Mouse (Mus musculus) left cerebral cortex, postnatal 10 days (tissue): ENCODE measurements around the gene Mgme1. TPM values are rescaled to one million over a fixed set of nuclear protein-coding genes. Genes with fewer than 3 reads are reported as not detected.

ENCODE experiments used
- DNase-seq, 2 experiments: peaks; one replicate each; pipeline ENCODE4 v3.0.0; 2021 to 2022; ENCODE audit warnings: low spot score in 2 of 2, mixed read lengths in 1 of 2; ENCODE audit errors: extremely low spot score in 1 of 2
- intact Hi-C: fragments of 180-260 bp; cut with DNase I; formaldehyde crosslinking; loops from one replicate; pipeline ENCODE4 v1.15.1; 2025
- total RNA-seq, 2 experiments: library from RNA; stranded (reverse); gene quantifications; 2 replicates each; pipeline ENCODE4 v1.2.3; 2021

Gene Mgme1
- total RNA-seq, result 1 to 10 TPM; 2.9 to 3.8 TPM

GRCm38 (mm10) chr2:144270507-144271420 lies at the start of gene Mgme1, which contains the start of gene Snx5:
Gene Mgme1, plus strand, starts transcription at chr2:144270663.
Gene Snx5, minus strand, starts transcription at chr2:144270906.
- intact Hi-C loops, result no loop called here

DNA sequence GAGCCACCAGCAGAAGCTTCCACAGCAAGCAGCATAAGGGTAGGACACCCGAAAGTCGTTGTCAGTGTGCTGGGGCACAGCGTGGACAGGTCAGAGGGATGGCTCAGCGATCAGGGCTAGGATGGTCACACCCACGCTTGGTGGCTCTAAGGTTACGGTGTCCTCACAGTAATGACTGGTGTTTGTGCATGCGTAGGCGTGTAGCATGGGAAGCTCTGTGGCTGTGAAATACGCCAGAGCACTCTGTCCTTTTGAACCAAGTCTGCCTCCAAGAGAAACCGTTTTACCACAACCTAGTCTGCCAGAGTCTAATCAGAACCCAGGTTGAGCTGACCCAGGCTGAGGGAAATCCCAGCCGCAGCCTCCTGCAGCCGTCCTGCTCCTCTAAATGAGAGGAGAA lies 46.1 kb upstream of the Mgme1 start:
- DNase-seq, result no peak
- intact Hi-C loops, result no loop called here

More at GRCm38 (mm10) chr2:144270507-144271420, at the start of gene Mgme1, which contains the start of gene Snx5:
- DNase-seq, result peak; percentile 92 to 97

- intact Hi-C loops, result no loop called here
- DNase-seq, result no peak
These were observed 43.4 kb upstream of the Mgme1 start for GRCm38 (mm10) chr2:144226906-144227586.

GRCm38 (mm10) chr2:144228521-144229346 lies 41.7 kb upstream of the Mgme1 start:
- intact Hi-C loops, result no loop called here
- DNase-seq, result no peak

DNA sequence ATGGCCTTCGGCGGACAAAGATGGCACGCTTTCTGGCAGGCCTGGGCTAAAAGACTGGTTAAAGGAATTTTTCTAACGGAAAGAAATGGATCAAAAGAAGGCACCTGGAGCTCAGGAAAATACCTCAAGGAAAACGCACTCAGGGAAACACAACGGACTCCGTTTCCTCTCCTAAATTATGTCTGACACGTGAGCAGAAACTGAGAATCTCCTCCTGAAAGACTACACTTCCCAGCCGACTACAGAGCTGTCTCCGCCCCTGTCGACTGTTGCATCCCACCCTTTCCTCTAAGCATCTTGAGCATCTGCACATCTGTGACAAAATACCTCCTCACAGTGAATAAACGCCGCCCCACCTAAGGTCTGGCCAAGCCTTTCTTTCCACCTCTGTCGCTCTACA lies 40.8 kb upstream of the Mgme1 start:
- intact Hi-C loops, result no loop called here

GRCm38 (mm10) chr2:144230498-144230897 lies 40.0 kb upstream of the Mgme1 start:
- no peak for DNase-seq
- intact Hi-C loops, result no loop called here

More for the DNA sequence above, 40.8 kb upstream of the Mgme1 start:
- no peak for DNase-seq

- no peak for DNase-seq
- intact Hi-C loops, result no loop called here
These were observed 39.3 kb upstream of the Mgme1 start for GRCm38 (mm10) chr2:144231115-144231514.

DNA sequence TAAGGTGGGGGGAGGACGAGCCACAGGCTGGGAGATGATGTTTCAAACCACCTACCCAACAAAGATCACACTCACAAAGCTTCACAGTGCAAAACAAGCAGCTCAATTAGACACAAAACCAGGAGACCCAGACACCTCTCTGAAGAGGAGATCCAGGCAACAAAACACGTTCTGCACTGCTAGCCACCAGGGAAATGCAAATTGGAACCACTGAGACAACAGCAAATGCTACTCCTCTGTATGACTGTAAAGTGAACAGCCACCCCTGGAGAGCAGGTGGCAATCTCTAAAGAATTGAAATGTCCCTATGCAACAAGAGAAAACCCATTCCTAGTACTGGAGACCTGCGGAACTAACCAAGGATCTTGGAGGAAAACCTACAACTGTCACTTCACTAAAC lies 36.9 kb upstream of the Mgme1 start:
- DNase-seq, result no peak
- intact Hi-C loops, result no loop called here

GRCm38 (mm10) chr2:144235776-144236175 lies 34.7 kb upstream of the Mgme1 start:
- intact Hi-C loops, result no loop called here
- DNase-seq, result no peak

- intact Hi-C loops, result no loop called here
- DNase-seq, result no peak
These were observed 33.5 kb upstream of the Mgme1 start for GRCm38 (mm10) chr2:144236791-144237584.

DNA sequence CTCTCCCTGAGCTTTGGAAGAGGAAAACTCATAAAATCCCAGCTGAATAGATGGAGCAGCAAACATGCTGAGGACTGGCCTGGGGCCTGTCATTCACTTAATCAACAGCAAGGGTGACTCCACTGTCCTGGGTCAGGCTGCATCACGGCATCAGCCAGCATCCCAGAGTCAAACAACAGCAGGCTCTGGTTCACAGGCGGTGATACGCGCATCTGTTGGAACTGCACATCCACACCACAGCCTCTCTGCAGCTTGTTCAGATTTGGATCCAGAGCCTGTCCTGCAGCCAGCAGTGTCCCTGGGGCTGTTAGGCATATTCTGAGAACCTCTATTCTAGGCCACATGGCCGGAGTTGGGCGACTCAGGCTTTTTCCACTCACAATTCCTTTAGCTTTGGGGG lies 32.1 kb upstream of the Mgme1 start:
- intact Hi-C loops, result no loop called here
- no peak for DNase-seq

DNA sequence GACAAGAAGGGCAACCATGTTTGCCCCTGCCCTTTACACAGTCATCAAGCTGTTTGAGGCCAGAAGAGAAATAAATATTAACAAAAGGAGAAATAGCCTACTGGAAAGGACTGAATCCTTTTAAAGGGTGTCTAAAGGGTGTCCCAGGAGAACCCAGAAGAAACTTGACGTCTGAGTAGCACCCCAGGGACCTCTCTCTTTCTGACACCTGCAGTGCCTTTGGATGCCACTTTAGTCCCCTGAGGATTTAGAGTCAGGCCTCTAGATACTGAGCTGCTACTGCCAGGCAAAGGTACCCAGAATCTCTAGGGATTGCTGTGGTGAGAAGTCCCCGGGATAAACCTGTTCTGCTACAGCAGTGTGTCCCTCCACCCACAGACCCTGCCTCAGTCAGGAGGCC lies 31.1 kb upstream of the Mgme1 start:
- intact Hi-C loops, result no loop called here

GRCm38 (mm10) chr2:144240095-144240899 lies 30.2 kb upstream of the Mgme1 start:
- intact Hi-C loops, result no loop called here
- no peak for DNase-seq

More for the DNA sequence above, 31.1 kb upstream of the Mgme1 start:
- no peak for DNase-seq

DNA sequence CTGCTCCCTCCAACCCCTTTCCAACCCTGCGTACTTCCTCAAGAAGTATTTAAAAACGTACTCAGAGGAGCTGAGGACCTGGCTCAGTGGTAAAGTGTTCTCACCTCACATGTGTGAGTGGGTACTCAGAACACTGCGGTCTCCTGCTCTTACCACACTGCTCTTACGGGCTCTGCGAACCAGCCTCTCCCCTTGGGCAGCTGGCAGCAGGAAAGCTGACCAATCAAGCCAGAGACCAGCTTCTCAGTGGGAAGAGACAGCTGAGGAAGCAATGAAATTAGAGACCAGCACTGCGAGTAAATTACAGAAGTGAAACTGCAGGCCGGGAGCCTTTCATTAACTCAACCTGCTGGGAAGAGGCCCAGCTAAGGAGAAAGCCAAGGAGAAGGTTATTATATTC lies 25.0 kb upstream of the Mgme1 start:
- DNase-seq, result peak; percentile 27 to 34
- intact Hi-C loops, result no loop called here

GRCm38 (mm10) chr2:144246270-144246669 lies 24.2 kb upstream of the Mgme1 start:
- intact Hi-C loops, result no loop called here
- DNase-seq, result no peak

DNA sequence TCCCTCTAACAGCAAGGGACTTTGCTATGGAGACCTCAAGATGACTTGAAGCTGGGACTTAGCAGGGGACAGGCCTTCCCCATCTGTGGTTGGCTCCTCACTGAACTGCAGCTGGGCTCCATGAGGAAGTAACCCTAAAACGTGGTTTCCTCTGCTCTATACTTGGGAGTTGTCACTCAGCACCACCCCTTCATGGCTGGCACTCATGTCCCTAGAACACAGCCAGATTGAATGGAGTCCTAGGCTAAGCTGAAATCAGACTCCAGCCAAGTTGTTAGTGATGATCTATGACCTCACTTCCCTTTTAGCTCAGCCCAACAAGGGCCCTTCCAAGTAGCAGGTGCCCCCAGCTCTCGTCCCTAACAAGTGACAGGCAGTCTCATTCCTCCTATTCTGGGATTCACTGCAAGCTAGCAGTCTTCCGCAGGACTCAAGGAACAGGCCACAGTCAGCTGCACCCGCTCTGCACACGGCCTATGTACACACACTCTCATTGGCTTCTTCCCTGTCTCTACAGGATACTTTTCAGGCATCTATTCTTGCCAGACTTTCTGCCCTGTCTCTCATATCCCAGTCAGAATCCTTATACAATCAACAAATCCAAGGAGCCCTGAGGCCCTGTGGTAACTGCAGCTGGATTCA lies 23.0 kb upstream of the Mgme1 start:
- DNase-seq, result peak in 1 of 2 experiments; percentile 22

More for the DNA sequence above, 23.0 kb upstream of the Mgme1 start:
- intact Hi-C loops, result no loop called here
